Mouse (Mus musculus): ENCODE results near the gene Mgea5. TPM values are rescaled to one million over a fixed set of nuclear protein-coding genes. Genes with fewer than 3 reads are reported as not detected.
A peak's percentile ranks its signal among the peaks of the same experiment; 100 is the strongest.

Mgea5 gene
- polyA plus RNA-seq, 1 experiment from 2014 or later, result 48.3 TPM

DNA sequence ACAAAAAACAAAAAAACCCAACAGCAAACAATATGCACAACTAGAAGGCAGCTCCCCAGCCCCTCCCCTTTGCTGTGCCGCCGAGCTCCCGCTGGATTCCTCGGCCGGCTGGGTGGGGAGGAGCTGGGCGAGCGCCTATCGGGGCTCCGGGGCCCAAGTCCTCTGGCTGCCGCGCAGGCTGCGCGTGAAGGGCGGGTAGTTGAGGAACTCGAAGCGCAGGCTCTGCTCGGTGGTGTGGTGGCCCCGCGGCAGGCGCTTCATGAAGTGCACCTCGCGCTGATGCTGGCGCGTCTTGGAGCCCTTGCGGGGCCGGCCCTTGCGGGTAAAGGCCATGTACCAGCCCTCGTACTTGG is 46.8 kb downstream of the Mgea5 start:
- 3% methylated on average over 28 of the region's 28 CpGs for WGBS (ENCODE audit: insufficient replicate concordance)
- H3K36me3 ChIP-seq (ENCODE audit: control insufficient read depth, insufficient read depth, low read length), result no peaks in the 10 kb centered on the region
- H3K9me3 ChIP-seq (replicated peaks; ENCODE audit: control insufficient read depth, low read length), result no peaks in the 10 kb centered on the region
- H3K4me1 ChIP-seq (ENCODE audit: control insufficient read depth, insufficient read depth, low read length), result peaks cover 13% of the 10 kb centered on the region
- H3K9ac ChIP-seq (ENCODE audit: low read depth, low read length), result no peak overlapping the region
- no peak for ATAC-seq (replicated peaks; ENCODE audit: insufficient number of reproducible peaks, low FRiP score, low TSS enrichment)
- peak overlapping the region; percentile 28 for H3K4me3 ChIP-seq (ENCODE audit: low read depth, low read length)
- H3K27me3 ChIP-seq (ENCODE audit: control insufficient read depth, insufficient read depth, low read length), result peaks cover 88% of the 10 kb centered on the region
- H3K4me2 ChIP-seq, result peak overlapping the region; percentile 58
- H3K27ac ChIP-seq (ENCODE audit: low read depth, low read length), result no peak overlapping the region

DNA sequence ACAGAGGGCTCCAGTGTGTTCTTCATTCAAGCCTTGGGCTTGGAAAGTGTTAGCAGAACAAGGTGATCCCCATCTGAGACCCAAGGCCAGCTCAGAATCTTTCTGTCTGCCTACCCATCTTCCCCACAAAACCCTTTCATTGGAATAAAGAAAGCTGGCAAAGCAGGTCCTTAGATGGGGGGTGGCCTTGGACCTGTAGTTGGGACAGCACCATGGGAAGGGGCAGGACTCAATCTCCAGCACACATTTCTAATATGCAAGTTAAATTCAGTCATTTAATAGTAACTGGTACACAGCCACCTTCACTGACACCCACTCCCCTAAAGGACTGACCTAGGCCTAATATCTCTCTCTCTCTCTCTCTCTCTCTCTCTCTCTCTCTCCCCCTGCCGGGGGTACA is 47.4 kb downstream of the Mgea5 start:
- H3K27me3 ChIP-seq (ENCODE audit: control insufficient read depth, insufficient read depth, low read length), result peaks cover 85% of the 10 kb centered on the region
- H3K4me2 ChIP-seq, result no peak overlapping the region
- ATAC-seq (replicated peaks; ENCODE audit: insufficient number of reproducible peaks, low FRiP score, low TSS enrichment), result no peak
- no peaks in the 10 kb centered on the region for H3K9me3 ChIP-seq (replicated peaks; ENCODE audit: control insufficient read depth, low read length)
- no peak overlapping the region for H3K9ac ChIP-seq (ENCODE audit: low read depth, low read length)
- H3K27ac ChIP-seq (ENCODE audit: low read depth, low read length), result no peak overlapping the region
- no peak overlapping the region for H3K4me3 ChIP-seq (ENCODE audit: low read depth, low read length)
- H3K4me1 ChIP-seq (ENCODE audit: control insufficient read depth, insufficient read depth, low read length), result peaks cover 9% of the 10 kb centered on the region
- 33% methylated on average over 1 of the region's 1 CpGs for WGBS (ENCODE audit: insufficient replicate concordance)
- H3K36me3 ChIP-seq (ENCODE audit: control insufficient read depth, insufficient read depth, low read length), result no peaks in the 10 kb centered on the region

GRCm38 (mm10) chr19:45734762-45735161 is 48.9 kb downstream of the Mgea5 start:
- Histone ChIP-seq H3K27me3 (ENCODE audit: control insufficient read depth, insufficient read depth, low read length) (peaks cover 76% of the 10 kb centered on the region), H3K4me2 (no peak overlapping the region), H3K4me3 (ENCODE audit: low read depth, low read length) (no peak overlapping the region), H3K9me3 (replicated peaks; ENCODE audit: control insufficient read depth, low read length) (no peaks in the 10 kb centered on the region), H3K4me1 (ENCODE audit: control insufficient read depth, insufficient read depth, low read length) (peaks cover 9% of the 10 kb centered on the region), H3K27ac (ENCODE audit: low read depth, low read length) (no peak overlapping the region), H3K36me3 (ENCODE audit: control insufficient read depth, insufficient read depth, low read length) (no peaks in the 10 kb centered on the region), H3K9ac (ENCODE audit: low read depth, low read length) (no peak overlapping the region)
- no peak for ATAC-seq (replicated peaks; ENCODE audit: insufficient number of reproducible peaks, low FRiP score, low TSS enrichment)
- 40% methylated on average over 7 of the region's 7 CpGs for WGBS (ENCODE audit: insufficient replicate concordance)

GRCm38 (mm10) chr19:45734191-45734590 is 49.4 kb downstream of the Mgea5 start:
- Histone ChIP-seq H3K4me3 (ENCODE audit: low read depth, low read length) (no peak overlapping the region), H3K36me3 (ENCODE audit: control insufficient read depth, insufficient read depth, low read length) (no peaks in the 10 kb centered on the region), H3K9ac (ENCODE audit: low read depth, low read length) (no peak overlapping the region), H3K4me2 (no peak overlapping the region), H3K4me1 (ENCODE audit: control insufficient read depth, insufficient read depth, low read length) (peaks cover 9% of the 10 kb centered on the region), H3K27ac (ENCODE audit: low read depth, low read length) (no peak overlapping the region), H3K9me3 (replicated peaks; ENCODE audit: control insufficient read depth, low read length) (no peaks in the 10 kb centered on the region), H3K27me3 (ENCODE audit: control insufficient read depth, insufficient read depth, low read length) (peaks cover 70% of the 10 kb centered on the region)
- ATAC-seq (replicated peaks; ENCODE audit: insufficient number of reproducible peaks, low FRiP score, low TSS enrichment), result no peak
- 55% methylated on average over 5 of the region's 5 CpGs for WGBS (ENCODE audit: insufficient replicate concordance)

DNA sequence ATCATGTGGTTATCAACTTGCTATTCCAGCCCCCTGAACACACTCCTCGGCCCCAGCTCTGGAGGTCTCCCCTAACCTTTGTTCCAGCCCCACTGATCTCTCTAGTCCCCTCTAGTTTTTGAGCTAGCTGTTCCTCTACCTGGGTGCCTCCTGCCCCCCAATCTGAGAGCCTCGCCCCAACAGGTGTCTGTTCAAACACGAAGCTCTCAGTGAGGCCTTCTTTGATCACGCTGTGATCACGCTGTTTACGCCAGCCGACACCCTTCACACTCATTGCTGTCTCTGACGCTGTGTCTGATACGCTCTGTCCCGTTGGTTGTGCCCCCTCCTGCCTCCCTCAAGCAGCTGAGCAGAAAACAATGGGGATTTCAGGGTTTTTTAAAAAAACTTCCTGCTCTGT is 50.1 kb downstream of the Mgea5 start:
- Histone ChIP-seq H3K4me1 (ENCODE audit: control insufficient read depth, insufficient read depth, low read length) (peaks cover 9% of the 10 kb centered on the region), H3K27me3 (ENCODE audit: control insufficient read depth, insufficient read depth, low read length) (peaks cover 66% of the 10 kb centered on the region), H3K27ac (ENCODE audit: low read depth, low read length) (no peak overlapping the region), H3K9ac (ENCODE audit: low read depth, low read length) (no peak overlapping the region), H3K4me2 (no peak overlapping the region), H3K36me3 (ENCODE audit: control insufficient read depth, insufficient read depth, low read length) (no peaks in the 10 kb centered on the region), H3K4me3 (ENCODE audit: low read depth, low read length) (no peak overlapping the region), H3K9me3 (replicated peaks; ENCODE audit: control insufficient read depth, low read length) (no peaks in the 10 kb centered on the region)
- 7% methylated on average over 10 of the region's 10 CpGs for WGBS (ENCODE audit: insufficient replicate concordance)
- ATAC-seq (replicated peaks; ENCODE audit: insufficient number of reproducible peaks, low FRiP score, low TSS enrichment), result no peak

DNA sequence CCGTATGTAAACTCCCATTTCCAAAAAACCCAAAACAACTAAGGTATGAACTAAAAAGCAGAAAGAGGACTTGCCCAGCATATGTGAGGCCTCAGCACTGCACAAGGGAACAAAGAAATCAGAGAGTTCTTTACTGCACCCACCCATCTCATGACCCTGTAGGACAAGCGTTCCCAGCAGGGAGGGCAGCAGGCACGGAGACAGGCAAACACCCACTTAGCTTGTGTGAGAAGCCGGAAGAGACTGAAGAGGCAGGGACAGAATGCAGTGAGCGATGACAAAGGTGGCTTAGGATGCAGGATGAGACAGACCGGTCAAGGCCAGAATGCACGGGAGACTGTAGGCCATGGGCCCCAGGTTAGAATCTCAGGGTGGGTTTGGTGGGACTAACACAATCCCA is 52.0 kb downstream of the Mgea5 start:
- ATAC-seq (replicated peaks; ENCODE audit: insufficient number of reproducible peaks, low FRiP score, low TSS enrichment), result no peak
- Histone ChIP-seq H3K4me1 (ENCODE audit: control insufficient read depth, insufficient read depth, low read length) (no peaks in the 10 kb centered on the region; the same call in 1 of the 2 replicates), H3K27me3 (ENCODE audit: control insufficient read depth, insufficient read depth, low read length) (peaks cover 51% of the 10 kb centered on the region), H3K27ac (ENCODE audit: low read depth, low read length) (no peak overlapping the region), H3K36me3 (ENCODE audit: control insufficient read depth, insufficient read depth, low read length) (no peaks in the 10 kb centered on the region), H3K4me2 (no peak overlapping the region), H3K4me3 (ENCODE audit: low read depth, low read length) (no peak overlapping the region), H3K9me3 (replicated peaks; ENCODE audit: control insufficient read depth, low read length) (no peaks in the 10 kb centered on the region), H3K9ac (ENCODE audit: low read depth, low read length) (no peak overlapping the region)
- 73% methylated on average over 7 of the region's 7 CpGs for WGBS (ENCODE audit: insufficient replicate concordance)

GRCm38 (mm10) chr19:45730042-45730441 is 53.6 kb downstream of the Mgea5 start:
- H3K27me3 ChIP-seq (ENCODE audit: control insufficient read depth, insufficient read depth, low read length), result peaks cover 36% of the 10 kb centered on the region
- no peak for ATAC-seq (replicated peaks; ENCODE audit: insufficient number of reproducible peaks, low FRiP score, low TSS enrichment)
- no peaks in the 10 kb centered on the region for H3K36me3 ChIP-seq (ENCODE audit: control insufficient read depth, insufficient read depth, low read length)

GRCm38 (mm10) chr19:45727231-45727630 is 56.4 kb downstream of the Mgea5 start:
- no peak overlapping the region for H3K4me3 ChIP-seq (ENCODE audit: low read depth, low read length)
- no peaks in the 10 kb centered on the region for H3K9me3 ChIP-seq (replicated peaks; ENCODE audit: control insufficient read depth, low read length)
- no peak for ATAC-seq (replicated peaks; ENCODE audit: insufficient number of reproducible peaks, low FRiP score, low TSS enrichment)
- no peak overlapping the region for H3K9ac ChIP-seq (ENCODE audit: low read depth, low read length)
- H3K4me1 ChIP-seq (ENCODE audit: control insufficient read depth, insufficient read depth, low read length), result no peaks in the 10 kb centered on the region
- no peak overlapping the region for H3K27ac ChIP-seq (ENCODE audit: low read depth, low read length)
- no peak overlapping the region for H3K4me2 ChIP-seq
- WGBS (ENCODE audit: insufficient replicate concordance), result 68% methylated on average over 10 of the region's 10 CpGs
- no peaks in the 10 kb centered on the region for H3K36me3 ChIP-seq (ENCODE audit: control insufficient read depth, insufficient read depth, low read length)
- peaks cover 16% of the 10 kb centered on the region; the same call in 1 of the 2 replicates for H3K27me3 ChIP-seq (ENCODE audit: control insufficient read depth, insufficient read depth, low read length)

More at GRCm38 (mm10) chr19:45730042-45730441, 53.6 kb downstream of the Mgea5 start:
- Histone ChIP-seq H3K4me2 (no peak overlapping the region), H3K9me3 (replicated peaks; ENCODE audit: control insufficient read depth, low read length) (no peaks in the 10 kb centered on the region), H3K4me1 (ENCODE audit: control insufficient read depth, insufficient read depth, low read length) (no peaks in the 10 kb centered on the region), H3K4me3 (ENCODE audit: low read depth, low read length) (no peak overlapping the region), H3K9ac (ENCODE audit: low read depth, low read length) (no peak overlapping the region), H3K27ac (ENCODE audit: low read depth, low read length) (no peak overlapping the region)
- 69% methylated on average over 8 of the region's 8 CpGs for WGBS (ENCODE audit: insufficient replicate concordance)

DNA sequence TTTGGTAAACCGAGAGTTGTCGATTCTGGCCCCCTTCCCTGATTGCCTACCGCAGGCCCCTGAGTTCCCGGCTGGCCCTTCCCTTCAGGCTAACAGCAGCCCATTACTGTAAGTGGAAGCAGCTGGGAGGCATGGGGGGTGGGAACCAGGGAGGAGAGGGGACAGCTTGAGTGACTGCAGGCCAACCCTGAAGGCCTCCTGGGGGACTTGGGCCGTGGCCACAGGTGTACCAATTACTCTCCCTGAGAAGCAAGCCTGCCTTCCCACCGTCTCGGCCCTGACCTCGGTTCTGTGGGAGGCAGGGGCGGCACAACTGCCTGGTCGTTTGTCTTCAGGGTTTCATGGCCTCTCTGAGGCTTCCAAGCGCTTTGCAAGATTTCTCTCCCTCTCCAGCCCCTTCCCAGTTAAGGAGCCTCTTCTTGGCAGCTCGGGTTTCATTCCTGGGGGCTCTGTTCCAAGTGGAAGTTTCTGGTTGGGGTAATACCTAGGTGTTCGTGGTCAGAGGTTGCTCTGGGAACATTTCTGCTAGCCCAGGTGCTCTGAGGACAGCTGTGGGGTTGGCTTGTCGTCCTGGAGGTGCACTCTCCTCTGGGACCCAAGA is 57.9 kb downstream of the Mgea5 start:
- whole genome bisulfite sequencing (ENCODE audit: insufficient replicate concordance), result 28% methylated on average over 14 of the region's 14 CpGs
- H3K9ac ChIP-seq (ENCODE audit: low read depth, low read length), result no peak overlapping the region

More for the DNA sequence above, 57.9 kb downstream of the Mgea5 start:
- no peak overlapping the region for H3K4me3 ChIP-seq (ENCODE audit: low read depth, low read length)
- H3K27ac ChIP-seq (ENCODE audit: low read depth, low read length), result no peak overlapping the region
- no peaks in the 10 kb centered on the region for H3K9me3 ChIP-seq (replicated peaks; ENCODE audit: control insufficient read depth, low read length)
- H3K36me3 ChIP-seq (ENCODE audit: control insufficient read depth, insufficient read depth, low read length), result no peaks in the 10 kb centered on the region
- H3K4me1 ChIP-seq (ENCODE audit: control insufficient read depth, insufficient read depth, low read length), result no peaks in the 10 kb centered on the region
- peaks cover 6% of the 10 kb centered on the region; the same call in 1 of the 2 replicates for H3K27me3 ChIP-seq (ENCODE audit: control insufficient read depth, insufficient read depth, low read length)
- ATAC-seq (replicated peaks; ENCODE audit: insufficient number of reproducible peaks, low FRiP score, low TSS enrichment), result no peak
- no peak overlapping the region for H3K4me2 ChIP-seq

Measured in heart, embryonic 11.5 days (tissue).